Mouse (Mus musculus) cerebellum, adult (tissue): ENCODE measurements around the gene 2700049A03Rik.

ENCODE experiments used
- ATAC-seq: cut with Nextera tagmentation; 2 replicates; pipeline ENCODE4 v1.9.2; 2017; ENCODE audit warnings: mild to moderate bottlenecking, moderate library complexity, mixed read lengths; ENCODE audit not compliant: insufficient number of reproducible peaks, low FRiP score, low TSS enrichment

2700049A03Rik gene

GRCm38 (mm10) chr12:71258196-71258920, 121.7 kb downstream of the 2700049A03Rik start:
- no peak for ATAC-seq

GRCm38 (mm10) chr12:71264211-71264610, 127.6 kb downstream of the 2700049A03Rik start:
- no peak for ATAC-seq

- ATAC-seq: no peak
Measured at GRCm38 (mm10) chr12:71269367-71269766, 132.7 kb downstream of the 2700049A03Rik start.

GRCm38 (mm10) chr12:71271131-71271530, 134.5 kb downstream of the 2700049A03Rik start:
- ATAC-seq: no peak

GRCm38 (mm10) chr12:71274519-71275237, 138.0 kb downstream of the 2700049A03Rik start:
- ATAC-seq: no peak

GRCm38 (mm10) chr12:71275906-71276595, 139.4 kb downstream of the 2700049A03Rik start:
- no peak for ATAC-seq

- ATAC-seq: no peak
Measured at GRCm38 (mm10) chr12:71279521-71280262, 143.0 kb downstream of the 2700049A03Rik start.

- ATAC-seq: no peak
Measured at GRCm38 (mm10) chr12:71281201-71281768, 144.6 kb downstream of the 2700049A03Rik start.

- no peak for ATAC-seq
Measured at GRCm38 (mm10) chr12:71285399-71285798, 148.8 kb downstream of the 2700049A03Rik start.

GRCm38 (mm10) chr12:71290460-71290859, 153.8 kb downstream of the 2700049A03Rik start:
- no peak for ATAC-seq
